8 mouse cellular contexts compared by ENCODE assay signal in genomic region chr8:9771606-9772518, GRCm38 (mm10). TPM values are rescaled to one million over a fixed set of nuclear protein-coding genes. Genes with fewer than 3 reads are reported as not detected.
A peak's percentile ranks its signal among the peaks of the same experiment; 100 is the strongest.
DNase-seq lines count a peak whose midpoint lies in the region; ATAC-seq lines count a peak whose summit lies in the region.

No protein-coding gene starts in this region.

- H3K27ac ChIP-seq in kidney, embryonic 14.5 days (ENCODE audit: low read depth, low read length), result no peak overlapping the region
- peak overlapping the region; percentile 89 for H3K27ac ChIP-seq in hindbrain, embryonic 12.5 days
- H3K27ac ChIP-seq in limb, embryonic 10.5 days, result no peak overlapping the region; the same call in 1 of the 2 replicates

- H3K4me2 ChIP-seq in kidney, embryonic 14.5 days (replicated peaks; ENCODE audit: low read depth, low read length), result peak overlapping the region; percentile 87
- H3K4me2 ChIP-seq in hindbrain, embryonic 12.5 days (replicated peaks), result peak overlapping the region; percentile 87

- DNase-seq in kidney, adult 11 months, result no peak
- DNase-seq in cerebellum, postnatal 4 days (ENCODE audit: low spot score in 2 of 2), result peak; percentile 30 to 47
- DNase-seq in limb, embryonic 10.5 days (ENCODE audit: low spot score), result no peak
- peak; percentile 65 for DNase-seq in retina, postnatal 1 day
- DNase-seq in urinary bladder, adult 2 months (ENCODE audit: low spot score), result no peak

- H3K9ac ChIP-seq in kidney, embryonic 14.5 days (ENCODE audit: low read depth, low read length), result peak overlapping the region; percentile 23; the same call in 1 of the 2 replicates
- peak overlapping the region; percentile 79 for H3K9ac ChIP-seq in hindbrain, embryonic 12.5 days

- H3K36me3 ChIP-seq in kidney, embryonic 14.5 days (ENCODE audit: control insufficient read depth, insufficient read depth, low read length), result no peaks in the 10 kb centered on the region
- no peaks in the 10 kb centered on the region for H3K36me3 ChIP-seq in hindbrain, embryonic 12.5 days
- H3K36me3 ChIP-seq in limb, embryonic 10.5 days, result no peaks in the 10 kb centered on the region

- no peaks in the 10 kb centered on the region for H3K9me3 ChIP-seq in kidney, embryonic 14.5 days (ENCODE audit: control insufficient read depth, low read length)
- H3K9me3 ChIP-seq in hindbrain, embryonic 12.5 days (replicated peaks), result no peaks in the 10 kb centered on the region
- no peaks in the 10 kb centered on the region for H3K9me3 ChIP-seq in limb, embryonic 10.5 days (replicated peaks)

- WGBS in kidney, embryonic 14.5 days, result under 1% methylated on average over 54 of the region's 55 CpGs
- under 1% methylated on average over 54 of the region's 55 CpGs for WGBS in hindbrain, embryonic 12.5 days
- WGBS in limb, embryonic 10.5 days, result under 1% methylated on average over 55 of the region's 55 CpGs

- peak overlapping the region; percentile 58 for H3K4me3 ChIP-seq in kidney, embryonic 14.5 days (ENCODE audit: low read length)
- H3K4me3 ChIP-seq in hindbrain, embryonic 12.5 days, result peak overlapping the region; percentile 68
- peak overlapping the region; percentile 68 for H3K4me3 ChIP-seq in limb, embryonic 10.5 days

- H3K4me1 ChIP-seq in kidney, embryonic 14.5 days (ENCODE audit: control insufficient read depth, insufficient read depth, low read length), result peaks cover 2% of the 10 kb centered on the region; the same call in 1 of the 2 replicates
- peaks cover 8% of the 10 kb centered on the region for H3K4me1 ChIP-seq in hindbrain, embryonic 12.5 days
- H3K4me1 ChIP-seq in limb, embryonic 10.5 days, result peaks cover 25% of the 10 kb centered on the region

- H3K27me3 ChIP-seq in kidney, embryonic 14.5 days (ENCODE audit: control insufficient read depth, insufficient read depth, low read length), result peaks cover 46% of the 10 kb centered on the region
- peaks cover 21% of the 10 kb centered on the region for H3K27me3 ChIP-seq in hindbrain, embryonic 12.5 days
- peaks cover 64% of the 10 kb centered on the region for H3K27me3 ChIP-seq in limb, embryonic 10.5 days (ENCODE audit: low read depth, poor library complexity, severe bottlenecking)

- peak; percentile 45 for ATAC-seq in kidney, embryonic 14.5 days (ENCODE audit: low FRiP score, low TSS enrichment)
- ATAC-seq in hindbrain, embryonic 12.5 days (ENCODE audit: low FRiP score), result peak; percentile 77
- ATAC-seq in megakaryocyte, adult 5-6 weeks (ENCODE audit: poor library complexity, severe bottlenecking), result no peak

RNA-seq across cellular contexts. Expression of gene Fam155a, which starts 0.9 kb away (rescaled TPM):
- 0.95 and 0.99 TPM in 2 replicates for polyA plus RNA-seq in kidney, embryonic 14.5 days (2014; fragmentation: Nextera tagmentation; extraction: Ambion mirVana)
- 10.8 and 12.6 TPM in 2 replicates for polyA plus RNA-seq in hindbrain, embryonic 12.5 days (2016; fragmentation: Nextera tagmentation; extraction: Ambion mirVana)
- polyA plus RNA-seq in limb, embryonic 10.5 days (2016; fragmentation: Nextera tagmentation; extraction: Ambion mirVana), result 0.19 and 0.25 TPM in 2 replicates
- total RNA-seq in megakaryocyte, adult 5-6 weeks (2015), result not detected in 2 replicates
- total RNA-seq in megakaryocyte, adult 5-6 weeks (2017), result not detected in 2 replicates
- 0.15 and 0.34 TPM in 2 replicates for polyA plus RNA-seq in urinary bladder, adult 2 months (2012; rRNA removed)

Comparison
In these comparisons a context has a peak if more than half of its experiments do, and no peak if none do; other contexts are left out.
1. DNase-seq: peak in cerebellum, postnatal 4 days (2 of 2) and retina, postnatal 1 day (single experiment); none in kidney, adult 11 months (single experiment), limb, embryonic 10.5 days (single experiment) and urinary bladder, adult 2 months (single experiment).
2. Peak in every context shown above with its lines, with median percentiles within 50 percentile points of each other: H3K4me3 ChIP-seq.